15 mouse cellular contexts compared by ENCODE assay signal in genomic region chr14:19867286-19867935, GRCm38 (mm10). TPM values are rescaled to one million over a fixed set of nuclear protein-coding genes. Genes with fewer than 3 reads are reported as not detected.
DNase-seq lines count a peak whose midpoint lies in the region; ATAC-seq and TF ChIP-seq lines count a peak whose summit lies in the region.
"Had no signal": no experiment of that assay in that cellular context is flagged by ENCODE, and none has a peak within 500 bp of the region (broad histone marks: within the 10 kb centered on the region; RNA-seq: fewer than 3 reads in every experiment).

No protein-coding gene starts in this region.

- no peak overlapping the region for H3K9ac ChIP-seq in lung, embryonic 14.5 days
- H3K9ac ChIP-seq in kidney, postnatal 0 days (ENCODE audit: low read depth, low read length) = no peak overlapping the region
- H3K9ac ChIP-seq: liver, embryonic 14.5 days; neural tube, embryonic 15.5 days had no signal

- H3K4me1 ChIP-seq in lung, embryonic 14.5 days (ENCODE audit: insufficient read depth) = no peaks in the 10 kb centered on the region
- H3K4me1 ChIP-seq in lung, adult 2 months (ENCODE audit: control insufficient read depth, insufficient read depth, low read length) = peaks cover 9% of the 10 kb centered on the region
- no peaks in the 10 kb centered on the region for H3K4me1 ChIP-seq in kidney, postnatal 0 days (replicated peaks; ENCODE audit: insufficient read depth, low read length)

- no peak; the same call in 1 of the 2 replicates for ATAC-seq in lung, embryonic 14.5 days (ENCODE audit: insufficient read depth)
- ATAC-seq in kidney, postnatal 0 days (replicated peaks; ENCODE audit: low FRiP score, low read depth) = peak; percentile 57
- no peak for ATAC-seq in megakaryocyte, adult 5-6 weeks (ENCODE audit: poor library complexity, severe bottlenecking)

- no peaks in the 10 kb centered on the region for H3K36me3 ChIP-seq in lung, embryonic 14.5 days (ENCODE audit: insufficient read depth)
- no peaks in the 10 kb centered on the region for H3K36me3 ChIP-seq in kidney, postnatal 0 days (ENCODE audit: insufficient read depth, low read length)
- H3K36me3 ChIP-seq: neural tube, embryonic 15.5 days had no signal

- DNase-seq in lung, embryonic 14.5 days = peak; percentile 58
- no peak for DNase-seq in lung, adult 2 months
- DNase-seq in adrenal gland, postnatal 36 days = peak; percentile 12 to 42
- DNase-seq in kidney, postnatal 0 days (ENCODE audit: low spot score) = peak; percentile 87
- peak; percentile 47 for DNase-seq in lung, postnatal 36 days
- DNase-seq in left cerebral cortex, adult 9 months (ENCODE audit: low spot score in 2 of 2) = no peak
- DNase-seq: cerebellum, adult 8-10 months; heart, adult 11 months; heart, postnatal 36 days; left cerebral cortex, postnatal 4 days; thymus, postnatal 14 days had no signal

- no peak for TF ChIP-seq POLR2A in lung, adult 2 months (IDR thresholded peaks at IDR 0.05; ENCODE audit: borderline replicate concordance, extremely low read depth, low read depth, low read length)

- WGBS in lung, embryonic 14.5 days = 50% methylated on average over 5 of the region's 5 CpGs
- WGBS in lung, adult 2 months = 48% methylated on average over 5 of the region's 5 CpGs
- WGBS in kidney, postnatal 0 days = 37% methylated on average over 5 of the region's 5 CpGs

- no peaks in the 10 kb centered on the region for H3K9me3 ChIP-seq in lung, embryonic 14.5 days (ENCODE audit: low read depth, low read length)
- H3K9me3 ChIP-seq in kidney, postnatal 0 days (replicated peaks; ENCODE audit: low read length) = no peaks in the 10 kb centered on the region
- H3K9me3 ChIP-seq: neural tube, embryonic 15.5 days had no signal

- no peak for TF ChIP-seq CTCF in lung, embryonic 14.5 days (IDR thresholded peaks at IDR 0.05; ENCODE audit: low read depth)
- no peak for TF ChIP-seq CTCF in lung, adult 2 months (IDR thresholded peaks at IDR 0.05; ENCODE audit: insufficient read depth, low read length)
- no peak for TF ChIP-seq CTCF in kidney, postnatal 0 days (IDR thresholded peaks at IDR 0.05; ENCODE audit: low read depth)

- H3K27ac ChIP-seq in lung, embryonic 14.5 days (ENCODE audit: low read depth) = no peak overlapping the region
- no peak overlapping the region for H3K27ac ChIP-seq in kidney, postnatal 0 days
- H3K27ac ChIP-seq: liver, embryonic 14.5 days; neural tube, embryonic 15.5 days had no signal

- no peak overlapping the region for H3K4me2 ChIP-seq in lung, embryonic 14.5 days
- H3K4me2 ChIP-seq in kidney, postnatal 0 days (ENCODE audit: low read length) = no peak overlapping the region
- H3K4me2 ChIP-seq: neural tube, embryonic 15.5 days had no signal

- no peak overlapping the region for H3K4me3 ChIP-seq in lung, embryonic 14.5 days (ENCODE audit: low read depth, low read length)
- H3K4me3 ChIP-seq in lung, adult 2 months (replicated peaks; ENCODE audit: extremely low read depth, low read depth, low read length) = no peak overlapping the region
- no peak overlapping the region for H3K4me3 ChIP-seq in kidney, postnatal 0 days (replicated peaks; ENCODE audit: low read depth, low read length)
- H3K4me3 ChIP-seq: neural tube, embryonic 15.5 days had no signal

- H3K27me3 ChIP-seq in lung, embryonic 14.5 days (ENCODE audit: insufficient read depth, low read length) = no peaks in the 10 kb centered on the region
- H3K27me3 ChIP-seq in kidney, postnatal 0 days (ENCODE audit: insufficient read depth, low read length) = no peaks in the 10 kb centered on the region
- H3K27me3 ChIP-seq: CH12.LX; neural tube, embryonic 15.5 days had no signal

RNA-seq across cellular contexts. Expression of gene Rtraf, which starts 43.8 kb away (rescaled TPM):
- polyA plus RNA-seq in lung, embryonic 14.5 days (2014; fragmentation: Nextera tagmentation; extraction: Ambion mirVana) = 230 TPM in 2 replicates
- 18.0 TPM in 2 replicates for polyA plus RNA-seq in lung, adult 2 months (2012; rRNA removed)
- 10 to 100 TPM; 74.1 to 76.9 TPM for total RNA-seq in adrenal gland, postnatal 36 days (2021)
- 242 and 246 TPM in 2 replicates for polyA plus RNA-seq in kidney, postnatal 0 days (2015; fragmentation: Nextera tagmentation; extraction: Ambion mirVana)
- 128 and 137 TPM in 2 replicates for total RNA-seq in megakaryocyte, adult 5-6 weeks (2015)
- 102 and 108 TPM in 2 replicates for total RNA-seq in megakaryocyte, adult 5-6 weeks (2017)

Comparison
In these comparisons a context has a peak if more than half of its experiments do, and no peak if none do; other contexts are left out.
1. DNase-seq: peak in lung, embryonic 14.5 days (single experiment), adrenal gland, postnatal 36 days (2 of 2), kidney, postnatal 0 days (single experiment) and lung, postnatal 36 days (single experiment); none in lung, adult 2 months (single experiment) and left cerebral cortex, adult 9 months (0 of 2).
2. RNA of gene Rtraf, which starts 43.8 kb away (polyA plus RNA-seq): 242 to 246 TPM in kidney, postnatal 0 days and 230 TPM in lung, embryonic 14.5 days; 18.0 TPM in lung, adult 2 months; every median in the first group is over 10 times any median in the second.